Mouse (Mus musculus): ENCODE measurements at regions not wholly inside any gene's neighbourhood (a gene's known extent, or its start where the extent isn't known, plus 50 kb on each side); places are given as distances from the start of the nearest gene placed in this dataset.

DNA sequence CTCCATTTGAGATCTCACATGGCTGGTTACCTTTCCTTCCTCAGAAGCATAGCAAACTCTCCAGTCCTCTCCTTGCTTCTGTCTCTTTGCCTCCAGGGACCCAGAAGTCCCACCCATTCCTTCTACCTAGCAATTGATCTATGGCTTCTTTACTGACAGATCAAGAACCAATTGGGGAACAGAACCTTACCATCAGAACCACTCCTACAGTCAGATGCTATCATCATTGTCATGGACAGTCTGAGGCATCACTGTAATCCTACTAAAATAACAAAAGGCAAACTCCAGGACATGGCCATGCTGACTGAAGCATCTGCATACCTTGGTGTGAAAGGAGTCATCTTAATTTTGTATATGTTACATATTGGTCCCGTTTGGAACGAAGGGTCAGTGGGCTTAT is 401.9 kb upstream of the Ubash3b start:
- no peak for TF ChIP-seq GATA4 (IDR thresholded peaks at IDR 0.05; ENCODE audit: insufficient replicate concordance, low read length)

DNA sequence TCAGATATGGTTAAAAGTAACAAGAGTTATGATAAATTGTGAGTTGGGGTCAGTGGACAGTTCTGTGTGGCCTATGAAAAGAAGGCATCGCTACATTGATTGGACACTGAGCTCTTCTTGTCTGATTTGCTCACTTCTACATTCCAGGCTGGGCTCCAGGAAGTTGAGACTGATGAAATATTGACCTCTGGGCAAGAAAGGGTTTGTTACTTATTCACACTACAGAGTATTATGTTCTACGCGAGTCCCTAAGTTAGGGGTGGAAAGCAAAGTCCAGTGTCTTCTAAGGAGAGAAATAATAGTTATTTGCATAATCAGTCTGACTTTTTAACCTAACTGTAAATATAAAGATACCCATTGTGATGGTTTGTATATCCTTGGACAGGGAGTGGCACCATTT is 397.0 kb upstream of the Ubash3b start:
- TF ChIP-seq GATA4 (IDR thresholded peaks at IDR 0.05; ENCODE audit: insufficient replicate concordance, low read length) = no peak

DNA sequence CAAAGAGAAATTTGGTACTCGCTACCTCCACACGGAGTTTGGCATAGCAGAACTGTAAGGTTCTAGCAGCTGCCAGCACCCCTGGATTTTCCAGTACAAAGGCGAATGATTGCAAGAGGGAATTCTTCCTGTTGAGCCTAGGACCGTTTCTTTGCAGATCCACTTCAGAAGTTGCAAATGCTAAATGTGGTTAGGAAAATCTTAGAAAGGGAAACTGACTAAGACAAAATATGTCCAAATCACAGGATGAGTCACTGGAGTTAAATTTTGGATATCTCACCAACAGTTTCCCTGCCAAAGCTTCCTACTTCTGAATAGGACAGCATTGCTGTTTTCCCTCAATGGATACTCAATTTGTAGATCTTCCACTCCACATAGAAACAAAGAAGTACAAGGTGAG is 395.4 kb upstream of the Ubash3b start:
- no peak for TF ChIP-seq GATA4 (IDR thresholded peaks at IDR 0.05; ENCODE audit: insufficient replicate concordance, low read length)

DNA sequence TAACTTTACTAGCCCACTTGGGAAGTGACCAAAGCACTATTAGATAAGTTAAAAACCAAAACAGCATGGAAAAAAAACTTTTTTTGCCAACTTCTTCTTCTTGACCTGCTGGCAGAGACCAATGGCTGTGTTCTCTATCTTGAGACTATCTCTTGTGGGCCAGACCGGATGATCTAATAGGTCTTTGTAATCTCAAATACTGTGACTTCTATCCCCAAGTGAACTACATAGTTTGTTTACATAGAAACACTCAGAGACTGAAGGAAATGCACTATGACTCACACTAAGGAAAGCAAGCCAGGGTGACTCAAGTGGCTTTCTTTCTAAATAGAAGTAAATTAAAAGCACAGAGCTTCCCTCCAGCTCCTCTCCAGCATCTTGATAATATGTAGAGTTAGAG is 384.3 kb upstream of the Ubash3b start:
- TF ChIP-seq GATA4 (IDR thresholded peaks at IDR 0.05; ENCODE audit: insufficient replicate concordance, low read length) = peak; percentile 76

DNA sequence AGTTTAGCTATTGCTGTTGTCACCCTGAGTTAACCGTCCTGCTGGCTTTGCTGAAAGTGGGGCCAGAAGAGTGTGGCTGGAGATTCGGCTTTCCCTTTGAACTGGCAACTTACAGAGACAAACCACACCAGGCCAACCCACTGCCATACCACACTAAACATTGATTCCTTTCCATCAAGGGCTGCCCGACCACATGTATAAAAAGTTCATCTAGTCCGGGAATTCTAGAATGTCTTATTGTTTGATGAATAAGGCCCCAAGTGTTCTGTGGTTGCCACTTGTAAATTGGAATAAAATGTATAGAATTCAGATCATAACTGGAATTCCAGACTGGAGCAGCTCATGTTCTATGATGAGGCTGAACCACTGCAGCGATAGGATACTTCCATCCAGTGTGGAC is 381.0 kb upstream of the Ubash3b start:
- no peak for TF ChIP-seq GATA4 (IDR thresholded peaks at IDR 0.05; ENCODE audit: insufficient replicate concordance, low read length)

DNA sequence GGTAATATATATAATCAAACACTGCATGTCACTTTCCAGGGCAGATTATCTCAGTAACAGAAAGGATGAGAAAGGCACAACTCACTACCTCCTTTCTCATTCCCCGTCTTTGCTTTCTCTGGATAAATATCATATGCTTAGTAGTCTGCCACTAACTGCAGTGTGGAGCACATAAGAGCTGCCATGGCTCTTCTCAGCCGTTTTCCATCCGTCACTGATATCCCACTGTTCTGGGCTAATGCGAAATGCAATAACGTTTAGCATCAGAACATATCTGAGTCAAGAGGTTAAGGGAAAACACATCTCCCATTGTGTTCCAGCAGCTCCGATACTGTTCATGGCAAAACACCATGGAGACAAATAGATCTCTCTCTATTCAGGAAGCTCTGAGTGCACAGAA is 379.8 kb upstream of the Ubash3b start:
- TF ChIP-seq GATA4 (IDR thresholded peaks at IDR 0.05; ENCODE audit: insufficient replicate concordance, low read length) = no peak

DNA sequence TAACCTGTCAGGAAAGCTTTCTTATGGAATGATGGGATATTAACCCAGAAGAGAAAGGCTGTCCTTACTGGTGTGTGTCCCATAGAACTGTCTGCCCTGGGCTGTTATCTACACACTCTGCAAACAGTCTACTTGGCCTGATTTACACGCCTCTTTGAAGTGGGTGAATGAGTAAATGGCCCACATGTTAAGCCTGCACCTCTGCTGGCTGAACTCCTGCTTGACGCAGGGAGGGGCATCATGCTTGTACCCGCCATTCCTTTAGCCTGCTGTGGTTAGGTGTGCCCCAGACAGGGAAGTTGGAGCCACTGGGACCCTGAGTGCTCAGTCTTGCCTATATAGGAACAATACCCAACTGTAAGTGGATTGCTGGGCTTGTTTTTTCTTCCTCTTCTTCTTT is 371.3 kb upstream of the Ubash3b start:
- no peak for TF ChIP-seq GATA4 (IDR thresholded peaks at IDR 0.05; ENCODE audit: insufficient replicate concordance, low read length)

DNA sequence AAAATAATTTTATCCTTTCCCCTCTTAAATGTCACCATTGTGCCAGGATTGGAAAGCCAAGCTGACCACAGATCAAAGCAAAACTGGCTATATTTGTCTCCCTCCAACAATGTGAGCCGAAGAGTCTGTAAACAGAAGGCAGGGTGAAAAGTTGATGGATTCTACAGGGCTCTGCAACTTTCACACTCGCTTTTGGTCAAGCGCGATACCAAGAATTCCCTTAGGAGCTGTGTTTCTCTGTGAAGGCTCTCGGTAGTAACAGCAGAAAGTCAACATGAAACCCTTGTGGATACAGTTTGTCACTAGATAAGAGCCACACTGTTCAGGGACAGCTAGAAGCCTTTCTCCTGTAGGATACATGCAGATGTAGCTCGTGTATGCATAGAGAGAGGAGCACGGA is 370.8 kb upstream of the Ubash3b start:
- TF ChIP-seq GATA4 (IDR thresholded peaks at IDR 0.05; ENCODE audit: insufficient replicate concordance, low read length) = no peak

DNA sequence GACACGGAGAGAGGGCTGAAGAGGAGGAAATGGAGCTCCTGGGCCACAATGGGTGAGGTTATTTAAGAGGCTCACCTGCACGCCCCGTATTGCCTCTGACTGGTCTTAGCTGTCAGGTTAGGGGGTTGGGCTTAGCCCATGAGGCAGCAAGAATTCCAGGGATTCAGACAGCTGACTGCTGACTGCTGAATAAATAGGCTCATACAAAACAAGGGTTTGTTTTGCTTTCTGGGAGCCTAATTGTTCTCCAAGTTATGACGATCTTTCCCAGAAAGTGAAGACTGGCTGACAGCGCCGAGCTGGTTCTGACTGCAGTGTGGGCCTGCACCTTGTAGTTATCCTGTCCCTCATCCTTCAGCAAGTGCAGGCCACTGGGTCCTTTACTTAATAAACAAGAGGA is 370.1 kb upstream of the Ubash3b start:
- no peak for TF ChIP-seq GATA4 (IDR thresholded peaks at IDR 0.05; ENCODE audit: insufficient replicate concordance, low read length)

DNA sequence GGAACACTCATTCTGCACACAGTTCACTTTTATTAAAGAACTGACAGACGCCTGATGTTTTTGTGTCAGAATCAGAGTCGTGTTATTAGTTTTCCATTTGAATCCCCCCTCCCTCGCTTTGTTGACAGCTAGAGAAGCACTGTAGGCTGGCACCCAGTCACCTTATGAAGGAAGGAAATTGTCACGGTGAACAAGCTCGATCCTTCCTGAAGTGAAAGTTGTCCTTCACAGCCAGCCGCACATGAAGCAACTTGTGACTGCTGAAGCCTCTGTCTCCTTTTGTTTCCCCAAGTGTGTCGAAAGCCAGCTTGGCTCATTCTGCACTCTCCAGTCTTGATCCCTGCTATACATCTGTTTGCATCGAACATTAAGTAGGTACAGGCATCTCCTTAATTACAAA is 364.6 kb upstream of the Ubash3b start:
- no peak for TF ChIP-seq GATA4 (IDR thresholded peaks at IDR 0.05; ENCODE audit: insufficient replicate concordance, low read length)

DNA sequence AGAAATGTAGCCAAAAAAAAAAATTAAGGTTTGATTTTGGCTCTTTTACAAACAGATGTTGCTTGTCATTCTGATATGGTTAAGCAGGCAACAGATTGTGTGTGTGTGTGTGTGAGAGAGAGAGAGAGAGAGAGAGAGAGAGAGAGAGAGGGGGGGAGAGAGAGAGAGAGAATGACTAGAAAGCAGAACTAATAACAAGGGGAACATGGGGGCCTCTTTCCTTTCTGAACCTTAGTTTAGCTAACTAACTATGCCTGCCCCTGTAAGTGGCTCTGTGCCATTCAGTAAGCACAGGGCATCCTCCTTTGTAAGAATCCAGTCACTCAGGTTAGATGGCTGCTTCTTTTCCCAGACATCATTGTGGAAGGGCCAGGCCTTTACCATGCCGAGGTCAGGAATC is 364.0 kb upstream of the Ubash3b start:
- no peak for TF ChIP-seq GATA4 (IDR thresholded peaks at IDR 0.05; ENCODE audit: insufficient replicate concordance, low read length)

DNA sequence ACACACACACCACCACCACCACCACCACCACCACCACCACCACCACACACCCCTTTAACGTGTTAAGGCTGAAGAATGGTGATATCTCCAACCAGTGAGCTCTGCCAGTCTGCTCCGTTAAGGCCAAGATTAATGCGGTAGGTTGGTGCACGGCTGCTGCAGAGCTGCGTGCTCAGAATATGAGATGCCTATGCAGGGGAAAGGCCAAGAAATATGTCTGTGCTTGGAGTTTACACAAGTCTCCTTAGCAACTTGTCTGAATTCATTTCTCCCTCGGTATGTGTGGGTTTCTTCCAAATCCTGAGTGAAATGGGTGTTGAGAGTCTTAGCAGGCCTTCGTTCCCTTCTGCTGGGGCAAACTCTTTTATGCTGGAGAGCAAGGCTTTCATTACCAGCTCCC is 363.1 kb upstream of the Ubash3b start:
- no peak for TF ChIP-seq GATA4 (IDR thresholded peaks at IDR 0.05; ENCODE audit: insufficient replicate concordance, low read length)

DNA sequence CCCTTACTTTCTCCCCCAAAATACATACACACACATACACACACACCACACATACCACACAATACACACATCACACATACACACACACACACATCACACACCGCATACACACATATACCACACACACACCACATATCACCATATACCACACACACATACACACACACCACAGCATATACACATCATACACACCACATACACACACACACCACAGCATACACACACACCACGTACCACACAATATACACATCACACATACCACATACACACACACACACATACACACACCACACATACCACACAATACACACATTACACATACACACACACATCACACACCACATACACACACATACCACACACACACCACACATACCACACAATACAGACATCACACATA is 362.5 kb upstream of the Ubash3b start:
- TF ChIP-seq GATA4 (IDR thresholded peaks at IDR 0.05; ENCODE audit: insufficient replicate concordance, low read length) = no peak

DNA sequence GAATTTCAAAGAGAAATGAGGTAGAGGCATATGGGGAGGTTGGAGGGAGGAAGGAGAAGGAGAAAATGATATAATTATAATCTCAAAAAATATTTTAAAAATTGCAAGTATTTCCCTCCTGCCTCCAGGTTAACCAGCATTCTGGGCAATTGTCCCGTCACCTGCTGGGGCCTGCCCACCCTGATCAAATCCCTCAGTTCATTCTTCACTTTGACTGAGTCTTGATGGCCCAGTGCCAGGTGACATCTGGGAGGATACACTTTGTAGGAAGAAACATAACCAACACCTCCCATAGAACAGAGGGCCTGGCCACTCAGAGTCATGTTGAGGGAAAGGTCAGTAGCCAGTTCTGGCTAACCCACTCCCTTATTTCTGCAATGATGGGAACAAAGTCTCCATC is 360.8 kb upstream of the Ubash3b start:
- no peak for TF ChIP-seq GATA4 (IDR thresholded peaks at IDR 0.05; ENCODE audit: insufficient replicate concordance, low read length)

DNA sequence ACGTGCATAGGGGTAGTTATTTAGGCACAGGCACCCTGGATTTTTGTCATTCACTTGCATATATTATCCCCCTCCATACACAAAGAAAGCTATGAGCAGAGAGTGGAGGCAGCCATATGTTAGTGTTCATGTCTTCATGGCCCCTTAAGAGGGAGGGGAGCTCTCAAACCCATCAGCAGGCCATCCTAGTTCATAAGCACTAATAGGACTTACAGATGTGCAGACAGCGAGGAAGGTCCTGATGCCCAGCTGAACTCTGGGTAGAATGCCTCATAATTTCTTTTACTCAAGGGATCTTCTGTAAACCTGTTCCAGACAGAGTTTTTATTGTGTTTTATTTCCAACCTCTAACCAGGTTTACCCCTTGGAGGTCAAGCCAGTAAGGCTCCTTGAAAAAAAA is 356.3 kb upstream of the Ubash3b start:
- no peak for TF ChIP-seq GATA4 (IDR thresholded peaks at IDR 0.05; ENCODE audit: insufficient replicate concordance, low read length)

DNA sequence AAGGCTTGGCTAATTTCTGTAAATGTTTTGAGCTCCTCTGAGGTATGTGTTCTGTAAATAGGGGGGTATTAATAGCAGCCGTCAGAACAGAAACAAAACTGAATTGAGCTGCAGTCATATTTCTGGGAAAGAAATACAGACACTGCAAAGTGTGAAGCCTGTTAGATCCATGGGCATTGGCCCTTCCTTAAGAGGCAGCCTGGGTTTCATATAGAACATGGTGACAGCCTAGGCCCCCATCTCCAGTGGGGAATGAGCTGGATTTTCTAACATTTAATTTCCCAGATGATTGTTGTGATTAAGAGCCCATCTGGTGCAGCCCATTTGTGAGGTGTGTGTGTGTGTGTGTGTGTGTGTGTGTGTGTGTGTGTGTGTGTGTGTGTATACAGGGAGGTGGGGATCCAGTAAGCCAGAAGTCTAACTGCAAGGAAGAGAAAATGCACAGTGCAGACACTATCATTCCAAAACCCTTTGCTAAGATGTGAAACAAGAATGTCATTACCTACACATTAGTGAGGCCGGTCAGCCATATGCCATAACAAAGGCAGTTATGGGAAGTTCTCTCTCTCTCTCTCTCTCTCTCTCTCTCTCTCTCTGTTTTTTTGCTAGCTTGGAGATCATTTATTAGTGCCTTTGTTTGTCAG is 355.7 kb upstream of the Ubash3b start:
- no peak for TF ChIP-seq GATA4 (IDR thresholded peaks at IDR 0.05; ENCODE audit: insufficient replicate concordance, low read length)

DNA sequence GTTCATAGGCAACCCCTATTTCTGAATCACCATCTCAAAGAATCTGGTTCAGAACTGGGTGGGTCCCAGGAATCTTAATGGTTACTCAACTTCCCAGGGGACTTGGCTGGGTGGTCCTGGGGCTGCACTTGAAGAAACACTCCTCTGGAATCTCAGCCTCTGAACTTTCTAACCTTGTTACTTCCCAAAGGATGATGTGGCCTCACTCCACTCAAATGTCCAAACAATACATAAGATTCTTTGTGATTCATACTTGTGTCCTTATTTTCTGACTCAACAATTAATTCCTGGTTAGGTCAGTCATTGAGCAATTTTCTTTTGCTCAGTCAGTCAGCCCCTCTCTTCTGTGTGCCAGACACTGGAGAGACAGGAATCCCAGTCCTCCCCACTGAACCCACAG is 353.7 kb upstream of the Ubash3b start:
- TF ChIP-seq GATA4 (IDR thresholded peaks at IDR 0.05; ENCODE audit: insufficient replicate concordance, low read length) = no peak

DNA sequence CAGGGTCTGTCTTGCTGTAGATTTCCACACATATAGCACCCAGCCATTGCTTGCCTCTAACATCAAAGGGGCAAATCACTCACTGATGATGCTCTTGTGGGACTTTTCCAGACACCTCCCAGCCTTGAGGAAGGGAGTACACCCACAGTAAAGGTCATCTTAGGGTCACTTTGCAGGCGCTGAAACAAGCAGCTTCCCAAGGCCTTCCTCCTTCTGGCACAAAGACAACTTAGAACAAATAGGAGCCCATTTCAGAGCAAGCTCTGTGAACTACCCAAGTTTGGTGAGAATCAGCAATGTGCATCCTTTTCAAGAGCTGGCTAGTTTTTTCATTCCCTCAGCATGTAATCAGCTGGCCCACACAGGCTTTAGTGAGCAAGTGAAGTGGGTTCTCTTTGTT is 352.2 kb upstream of the Ubash3b start:
- TF ChIP-seq GATA4 (IDR thresholded peaks at IDR 0.05; ENCODE audit: insufficient replicate concordance, low read length) = no peak

Data from liver, adult (tissue).